In the genomic region with DNA sequence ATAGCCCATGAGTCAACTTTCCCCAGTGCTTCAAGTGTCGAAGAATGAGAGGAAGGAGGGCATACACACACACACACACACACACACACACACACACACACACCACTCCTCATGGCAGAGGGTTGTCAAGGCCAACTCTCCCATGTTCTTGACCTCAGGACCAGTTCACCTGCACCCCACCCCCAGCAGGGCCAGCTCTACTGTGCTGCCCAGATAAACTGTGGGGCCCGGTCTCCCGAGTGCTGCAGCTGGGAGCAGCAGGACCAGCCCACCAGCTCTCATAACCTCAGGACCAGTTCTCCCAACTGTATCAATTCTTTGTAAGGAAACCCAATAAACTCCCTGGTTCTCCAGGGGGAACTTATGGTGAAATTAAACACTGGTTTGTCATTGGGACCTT, we compare ENCODE assay signal across 20 mouse cellular contexts. TPM values are rescaled to one million over a fixed set of nuclear protein-coding genes. Genes with fewer than 3 reads are reported as not detected.
DNase-seq lines count a peak whose midpoint lies in the region; ATAC-seq and TF ChIP-seq lines count a peak whose summit lies in the region.
"Had no signal": no experiment of that assay in that cellular context is flagged by ENCODE, and none has a peak within 500 bp of the region (broad histone marks: within the 10 kb centered on the region; RNA-seq: fewer than 3 reads in every experiment).

No protein-coding gene starts in this region.

- no peak overlapping the region for H3K27ac ChIP-seq in heart, embryonic 11.5 days (ENCODE audit: low read depth, low read length)
- no peak overlapping the region for H3K27ac ChIP-seq in heart, adult 2 months
- H3K27ac ChIP-seq in liver, embryonic 11.5 days (ENCODE audit: low read depth, low read length), result no peak overlapping the region
- H3K27ac ChIP-seq in liver, embryonic 13.5 days, result peak overlapping the region; percentile 72
- no peak overlapping the region for H3K27ac ChIP-seq in layer of hippocampus, adult 2 months
- H3K27ac ChIP-seq: embryonic facial prominence, embryonic 15.5 days; forebrain, embryonic 12.5 days; heart, embryonic 15.5 days; hindbrain, embryonic 10.5 days; hindbrain, embryonic 14.5 days had no signal

- 71% methylated on average over 3 of the region's 3 CpGs for WGBS in heart, embryonic 11.5 days (ENCODE audit: insufficient replicate concordance)
- 77% methylated on average over 3 of the region's 3 CpGs for WGBS in heart, adult 2 months
- 55% methylated on average over 3 of the region's 3 CpGs for WGBS in liver, embryonic 11.5 days
- 25% methylated on average over 3 of the region's 3 CpGs for WGBS in liver, embryonic 13.5 days (ENCODE audit: insufficient replicate concordance)

- H3K4me1 ChIP-seq in heart, embryonic 11.5 days (ENCODE audit: control insufficient read depth, insufficient read depth, low read length), result no peaks in the 10 kb centered on the region
- no peaks in the 10 kb centered on the region for H3K4me1 ChIP-seq in heart, adult 2 months (ENCODE audit: control insufficient read depth, insufficient read depth, low read length)
- peaks cover 43% of the 10 kb centered on the region for H3K4me1 ChIP-seq in liver, embryonic 11.5 days (replicated peaks; ENCODE audit: control insufficient read depth, insufficient read depth, low read length)
- peaks cover 76% of the 10 kb centered on the region for H3K4me1 ChIP-seq in liver, embryonic 13.5 days (replicated peaks)
- H3K4me1 ChIP-seq: forebrain, embryonic 12.5 days had no signal

- no peak for TF ChIP-seq POLR2A in heart, adult 2 months (IDR thresholded peaks at IDR 0.05; ENCODE audit: insufficient read depth, low read depth, low read length)

- intact Hi-C loops in heart, adult 2 months (cut with DNase I), result no loop called here

- no peak overlapping the region for H3K9ac ChIP-seq in heart, embryonic 11.5 days (ENCODE audit: low read depth, low read length)
- no peak overlapping the region for H3K9ac ChIP-seq in heart, adult 2 months (ENCODE audit: low read depth, low read length)
- no peak overlapping the region; the same call in 1 of the 2 replicates for H3K9ac ChIP-seq in liver, embryonic 11.5 days (ENCODE audit: low read depth, low read length)
- H3K9ac ChIP-seq in liver, embryonic 13.5 days, result peak overlapping the region; percentile 14
- H3K9ac ChIP-seq: embryonic facial prominence, embryonic 15.5 days; forebrain, embryonic 12.5 days; heart, embryonic 15.5 days; hindbrain, embryonic 14.5 days had no signal

- DNase-seq in heart, adult 2 months, result no peak
- DNase-seq in liver, embryonic 11.5 days (ENCODE audit: low spot score), result no peak
- peak; percentile 60 for DNase-seq in liver, embryonic 13.5 days
- no peak for DNase-seq in layer of hippocampus, adult 2 months (ENCODE audit: low spot score in 2 of 2)
- DNase-seq in right cerebral cortex, postnatal 10 days (ENCODE audit: low spot score in 2 of 2), result no peak
- DNase-seq: adrenal gland, adult 8-10 months; cerebellum, adult 11 months; cerebellum, adult 8-10 months; cerebellum, postnatal 14 days; embryo, embryonic 11 days; gastrocnemius, postnatal 10 days; heart, postnatal 14 days had no signal

- H3K36me3 ChIP-seq in heart, embryonic 11.5 days (ENCODE audit: control insufficient read depth, insufficient read depth, low read length), result no peaks in the 10 kb centered on the region
- H3K36me3 ChIP-seq in heart, adult 2 months (ENCODE audit: control insufficient read depth, insufficient read depth, low read length), result no peaks in the 10 kb centered on the region
- no peaks in the 10 kb centered on the region for H3K36me3 ChIP-seq in liver, embryonic 11.5 days (ENCODE audit: control insufficient read depth, insufficient read depth, low read length)
- H3K36me3 ChIP-seq in liver, embryonic 13.5 days, result no peaks in the 10 kb centered on the region
- H3K36me3 ChIP-seq: embryonic facial prominence, embryonic 15.5 days; forebrain, embryonic 12.5 days; heart, embryonic 15.5 days; hindbrain, embryonic 10.5 days had no signal

- no peak overlapping the region for H3K4me2 ChIP-seq in heart, embryonic 11.5 days
- H3K4me2 ChIP-seq in liver, embryonic 11.5 days, result no peak overlapping the region; the same call in 1 of the 2 replicates
- peak overlapping the region; percentile 28 for H3K4me2 ChIP-seq in liver, embryonic 13.5 days
- H3K4me2 ChIP-seq: embryonic facial prominence, embryonic 15.5 days; forebrain, embryonic 12.5 days; heart, embryonic 15.5 days; hindbrain, embryonic 14.5 days had no signal

- no peak for TF ChIP-seq EP300 in heart, adult 2 months (IDR thresholded peaks at IDR 0.05; ENCODE audit: insufficient read depth, low read depth, low read length)

- no peaks in the 10 kb centered on the region for H3K79me2 ChIP-seq in heart, adult 2 months (replicated peaks; ENCODE audit: control insufficient read depth, insufficient read depth, low read length)

- H3K27me3 ChIP-seq in heart, embryonic 11.5 days (ENCODE audit: control insufficient read depth, insufficient read depth, low read length), result no peaks in the 10 kb centered on the region
- no peaks in the 10 kb centered on the region for H3K27me3 ChIP-seq in heart, adult 2 months (ENCODE audit: control insufficient read depth, insufficient read depth, low read length)
- no peaks in the 10 kb centered on the region for H3K27me3 ChIP-seq in liver, embryonic 11.5 days (replicated peaks; ENCODE audit: control insufficient read depth, insufficient read depth, low read length)
- no peaks in the 10 kb centered on the region for H3K27me3 ChIP-seq in liver, embryonic 13.5 days
- H3K27me3 ChIP-seq: embryonic facial prominence, embryonic 15.5 days; forebrain, embryonic 12.5 days; heart, embryonic 15.5 days had no signal

- H3K9me3 ChIP-seq in heart, embryonic 11.5 days (replicated peaks; ENCODE audit: control insufficient read depth, low read length), result no peaks in the 10 kb centered on the region
- H3K9me3 ChIP-seq in liver, embryonic 11.5 days (ENCODE audit: control insufficient read depth, low read length), result no peaks in the 10 kb centered on the region
- H3K9me3 ChIP-seq in liver, embryonic 13.5 days (replicated peaks), result no peaks in the 10 kb centered on the region
- H3K9me3 ChIP-seq: embryonic facial prominence, embryonic 15.5 days; forebrain, embryonic 12.5 days; heart, embryonic 15.5 days; hindbrain, embryonic 10.5 days had no signal

- 0 out of 2 replicates have a peak, but pooled peaks have one; percentile 59 for ATAC-seq in heart, embryonic 11.5 days (replicated peaks; ENCODE audit: insufficient number of reproducible peaks, low FRiP score, low TSS enrichment)
- ATAC-seq in liver, embryonic 11.5 days (replicated peaks; ENCODE audit: low FRiP score), result peak; percentile 68
- peak; percentile 76 for ATAC-seq in liver, embryonic 13.5 days (ENCODE audit: low read depth)
- ATAC-seq: forebrain, embryonic 16.5 days had no signal

- H3K4me3 ChIP-seq in heart, embryonic 11.5 days (ENCODE audit: low read depth, low read length), result no peak overlapping the region
- no peak overlapping the region for H3K4me3 ChIP-seq in heart, adult 2 months
- H3K4me3 ChIP-seq in liver, embryonic 11.5 days (ENCODE audit: low read depth, low read length), result no peak overlapping the region
- no peak overlapping the region for H3K4me3 ChIP-seq in liver, embryonic 13.5 days (replicated peaks)
- H3K4me3 ChIP-seq in layer of hippocampus, adult 2 months, result no peak overlapping the region
- H3K4me3 ChIP-seq: embryonic facial prominence, embryonic 15.5 days; erythroblast, embryonic 14.5 days; forebrain, embryonic 12.5 days; heart, embryonic 15.5 days; hindbrain, embryonic 10.5 days had no signal

- TF ChIP-seq CTCF in heart, adult 2 months (IDR thresholded peaks at IDR 0.05), result no peak
- no peak for TF ChIP-seq CTCF in layer of hippocampus, adult 2 months (conservative IDR thresholded peaks at IDR 0.05)

RNA-seq across cellular contexts. Expression of a gene that starts 28.3 kb away (rescaled TPM):
- polyA plus RNA-seq in heart, embryonic 11.5 days (2014; fragmentation: Nextera tagmentation; extraction: Ambion mirVana), result 111 TPM in 2 replicates
- total RNA-seq in heart, adult 2 months (2021), result 10 to 100 TPM; 25.6 to 33.1 TPM
- 41.9 and 66.5 TPM in 2 replicates for polyA plus RNA-seq in heart, adult 2 months (2012; rRNA removed)
- polyA plus RNA-seq in liver, embryonic 11.5 days (2014; fragmentation: Nextera tagmentation; extraction: Ambion mirVana), result 126 and 132 TPM in 2 replicates
- polyA plus RNA-seq in liver, embryonic 13.5 days (2015; fragmentation: Nextera tagmentation; extraction: Ambion mirVana), result 97.4 and 102 TPM in 2 replicates
- 10 to 100 TPM; 16.0 to 16.4 TPM for total RNA-seq in layer of hippocampus, adult 2 months (2021)

RNA-seq across cellular contexts. Expression of a gene that starts 32.2 kb away (rescaled TPM):
- polyA plus RNA-seq in heart, embryonic 11.5 days (2014; fragmentation: Nextera tagmentation; extraction: Ambion mirVana), result 1.5 and 1.6 TPM in 2 replicates
- total RNA-seq in heart, adult 2 months (2021), result 10 to 100 TPM; 13.2 to 20.1 TPM
- 14.3 and 19.1 TPM in 2 replicates for polyA plus RNA-seq in heart, adult 2 months (2012; rRNA removed)
- 4.4 and 5.3 TPM in 2 replicates for polyA plus RNA-seq in liver, embryonic 11.5 days (2014; fragmentation: Nextera tagmentation; extraction: Ambion mirVana)
- 2.9 and 3.1 TPM in 2 replicates for polyA plus RNA-seq in liver, embryonic 13.5 days (2015; fragmentation: Nextera tagmentation; extraction: Ambion mirVana)
- total RNA-seq in layer of hippocampus, adult 2 months (2021), result 1 to 10 TPM; 3.2 to 3.9 TPM
